Mouse (Mus musculus): Measurements from ENCODE around the gene Zfp599. TPM values are rescaled to one million over a fixed set of nuclear protein-coding genes. Genes with fewer than 3 reads are reported as not detected.
"Not testable (repeated sequence)": the region's sequence is repeated elsewhere in the genome, so short reads cannot be mapped to it uniquely, and the experiment has no call there.

The Zfp599 gene
- 1 to 10 TPM; 2.2 to 3.2 TPM for total RNA-seq (2021)
- long read RNA-seq, experiment 1, partial matches to known transcripts, result 0 of 1 reads
- long read RNA-seq, experiment 1, other reads (novel, unspliced or antisense), result 0 of 1 reads
- long read RNA-seq, experiment 2, partial matches to known transcripts, result 0 of 4 reads
- long read RNA-seq, experiment 2, other reads (novel, unspliced or antisense), result 1 of 4 reads

GRCm38 (mm10) chr9:22259184-22260091 is at the start of gene Zfp599:
TSS of gene Zfp599 (minus strand) at chr9:22259895.
- DNase-seq (ENCODE audit: low spot score in 2 of 2), result peak; percentile 18 to 36

GRCm38 (mm10) chr9:22307920-22308262 is 48.2 kb upstream of the Zfp599 start:
- not testable (repeated sequence) for DNase-seq (ENCODE audit: low spot score in 2 of 2)

GRCm38 (mm10) chr9:22307156-22307919 is 47.6 kb upstream of the Zfp599 start, which contains the start of gene Zfp810:
TSS of gene Zfp810 (minus strand) at chr9:22307648.
- peak; percentile 70 to 88 for DNase-seq (ENCODE audit: low spot score in 2 of 2)

- no peak for DNase-seq (ENCODE audit: low spot score in 2 of 2)
Measured at GRCm38 (mm10) chr9:22306726-22307125, 47.0 kb upstream of the Zfp599 start.

- no peak for DNase-seq (ENCODE audit: low spot score in 2 of 2)
Measured at GRCm38 (mm10) chr9:22302199-22302598, 42.5 kb upstream of the Zfp599 start.

- DNase-seq (ENCODE audit: low spot score in 2 of 2), result no peak
Measured at GRCm38 (mm10) chr9:22278733-22279132, 19.0 kb upstream of the Zfp599 start.

GRCm38 (mm10) chr9:22268886-22269285 is 9.2 kb upstream of the Zfp599 start:
- DNase-seq (ENCODE audit: low spot score in 2 of 2), result no peak

GRCm38 (mm10) chr9:22262611-22263010 is 2.9 kb upstream of the Zfp599 start:
- DNase-seq (ENCODE audit: low spot score in 2 of 2), result no peak

GRCm38 (mm10) chr9:22261594-22261993 is 1.9 kb upstream of the Zfp599 start:
- no peak for DNase-seq (ENCODE audit: low spot score in 2 of 2)

- DNase-seq (ENCODE audit: low spot score in 2 of 2), result no peak
Measured at GRCm38 (mm10) chr9:22260092-22260422, 362 bp upstream of the Zfp599 start.

- DNase-seq (ENCODE audit: low spot score in 2 of 2), result no peak
Measured at GRCm38 (mm10) chr9:22258784-22259183, 911 bp downstream of the Zfp599 start.

- DNase-seq (ENCODE audit: low spot score in 2 of 2), result no peak
Measured at GRCm38 (mm10) chr9:22256579-22256978, 3.1 kb downstream of the Zfp599 start.

- DNase-seq (ENCODE audit: low spot score in 2 of 2), result no peak
Measured at GRCm38 (mm10) chr9:22244242-22244641, 15.5 kb downstream of the Zfp599 start.

GRCm38 (mm10) chr9:22240001-22240400 is 19.7 kb downstream of the Zfp599 start:
- DNase-seq (ENCODE audit: low spot score in 2 of 2), result no peak

GRCm38 (mm10) chr9:22230556-22230955 is 29.1 kb downstream of the Zfp599 start:
- no peak for DNase-seq (ENCODE audit: low spot score in 2 of 2)

GRCm38 (mm10) chr9:22230061-22230460 is 29.6 kb downstream of the Zfp599 start:
- DNase-seq (ENCODE audit: low spot score in 2 of 2), result no peak

GRCm38 (mm10) chr9:22229386-22230026 is 30.2 kb downstream of the Zfp599 start:
- DNase-seq (ENCODE audit: low spot score in 2 of 2), result no peak

- no peak for DNase-seq (ENCODE audit: low spot score in 2 of 2)
Measured at GRCm38 (mm10) chr9:22226846-22227245, 32.8 kb downstream of the Zfp599 start.

GRCm38 (mm10) chr9:22226389-22226673 is 33.4 kb downstream of the Zfp599 start:
- not testable (repeated sequence) for DNase-seq (ENCODE audit: low spot score in 2 of 2)

- peak; percentile 95 to 99 for DNase-seq (ENCODE audit: low spot score in 2 of 2)
Measured at GRCm38 (mm10) chr9:22225581-22226388, 33.9 kb downstream of the Zfp599 start, which contains the start of gene Zfp809. TSS of gene Zfp809 (plus strand) at chr9:22225714.

Data from adrenal gland, postnatal 4 days (tissue).